Mouse (Mus musculus) midbrain, embryonic 11.5 days (tissue): ENCODE measurements at regions not wholly inside any gene's neighbourhood (a gene's known extent, or its start where the extent isn't known, plus 50 kb on each side); places are given as distances from the start of the nearest gene placed in this dataset.

Source experiments
- ATAC-seq: fragments of 200-750 bp; cut with Nextera tagmentation; 2 replicates; pipeline ENCODE4 v1.8.0; 2017; ENCODE audit warnings: moderate TSS enrichment, moderate library complexity; ENCODE audit not compliant: low FRiP score
- DNase-seq: peaks from one replicate; pipeline ENCODE4 v3.0.0; 2015; ENCODE audit warnings: low spot score; ENCODE audit errors: missing footprints
- H3K27ac ChIP-seq: fragments of 300-500 bp; sonication (generic); 2 replicates; pipeline ENCODE4 v1.5.1; 2014; ENCODE audit warnings: low read depth, low read length
- H3K27me3 ChIP-seq: fragments of 300-500 bp; sonication (generic); 2 replicates; pipeline ENCODE4 v1.6.1; 2014; ENCODE audit warnings: mild to moderate bottlenecking, low read length, moderate library complexity, mixed read lengths; ENCODE audit not compliant: control insufficient read depth, insufficient read depth
- H3K36me3 ChIP-seq: fragments of 300-500 bp; sonication (generic); 2 replicates; pipeline ENCODE4 v1.6.1; 2014; ENCODE audit warnings: mild to moderate bottlenecking, low read length, moderate library complexity, mixed read lengths; ENCODE audit not compliant: control insufficient read depth, insufficient read depth
- H3K4me1 ChIP-seq: fragments of 300-500 bp; sonication (generic); 2 replicates; pipeline ENCODE4 v1.6.1; 2014; ENCODE audit warnings: low read length; ENCODE audit not compliant: control insufficient read depth, insufficient read depth
- H3K4me2 ChIP-seq: fragments of 300-500 bp; sonication (generic); 2 replicates; pipeline ENCODE4 v1.6.1; 2014; ENCODE audit warnings: mild to moderate bottlenecking, moderate library complexity
- H3K4me3 ChIP-seq: fragments of 300-500 bp; sonication (generic); 2 replicates; pipeline ENCODE4 v1.5.1; 2014; ENCODE audit warnings: low read depth, low read length
- H3K9ac ChIP-seq: fragments of 300-500 bp; sonication (generic); 2 replicates; pipeline ENCODE4 v1.6.1; 2014; ENCODE audit warnings: low read length
- H3K9me3 ChIP-seq: fragments of 300-500 bp; sonication (generic); 2 replicates; pipeline ENCODE4 v1.6.1; 2016; ENCODE audit warnings: low read length; ENCODE audit not compliant: control insufficient read depth
- WGBS: fragments of 180-500 bp; shearing (Covaris S2); extraction: QIAGEN DNeasy Blood & Tissue Kit; methylation state at CpG from one replicate; pipeline ENCODE4 v1.1.7; 2014; 5-methylcytosine and 5-hydroxymethylcytosine counted together

DNA sequence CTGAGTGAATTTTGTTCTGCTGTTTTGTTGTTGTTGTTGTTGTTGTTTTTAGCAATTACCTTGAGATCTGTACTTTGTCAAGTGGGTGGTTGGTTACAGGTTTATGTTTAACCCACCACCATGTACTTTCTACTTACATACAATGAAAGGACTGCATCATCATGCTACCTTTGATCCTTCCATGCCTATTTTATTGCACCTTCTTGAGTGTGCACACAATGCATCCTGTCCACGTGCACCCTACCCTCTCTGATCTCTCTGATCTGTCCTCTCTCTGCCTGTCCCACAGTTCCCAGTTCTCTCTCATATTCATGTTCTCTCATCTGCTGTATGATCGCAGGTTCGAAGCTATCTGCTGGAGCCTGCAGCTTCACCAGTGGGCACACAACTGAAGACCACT lies 59.9 kb upstream of the Gas1 start:
- no peak overlapping the region for H3K9ac ChIP-seq
- no peak overlapping the region for H3K4me3 ChIP-seq
- no peak overlapping the region for H3K4me2 ChIP-seq
- no peaks in the 10 kb centered on the region for H3K36me3 ChIP-seq
- WGBS, result 88% methylated on average over 3 of the region's 3 CpGs
- no peaks in the 10 kb centered on the region for H3K4me1 ChIP-seq
- H3K27me3 ChIP-seq, result no peaks in the 10 kb centered on the region
- DNase-seq, result no peak
- no peaks in the 10 kb centered on the region for H3K9me3 ChIP-seq
- ATAC-seq, result no peak
- H3K27ac ChIP-seq, result no peak overlapping the region

DNA sequence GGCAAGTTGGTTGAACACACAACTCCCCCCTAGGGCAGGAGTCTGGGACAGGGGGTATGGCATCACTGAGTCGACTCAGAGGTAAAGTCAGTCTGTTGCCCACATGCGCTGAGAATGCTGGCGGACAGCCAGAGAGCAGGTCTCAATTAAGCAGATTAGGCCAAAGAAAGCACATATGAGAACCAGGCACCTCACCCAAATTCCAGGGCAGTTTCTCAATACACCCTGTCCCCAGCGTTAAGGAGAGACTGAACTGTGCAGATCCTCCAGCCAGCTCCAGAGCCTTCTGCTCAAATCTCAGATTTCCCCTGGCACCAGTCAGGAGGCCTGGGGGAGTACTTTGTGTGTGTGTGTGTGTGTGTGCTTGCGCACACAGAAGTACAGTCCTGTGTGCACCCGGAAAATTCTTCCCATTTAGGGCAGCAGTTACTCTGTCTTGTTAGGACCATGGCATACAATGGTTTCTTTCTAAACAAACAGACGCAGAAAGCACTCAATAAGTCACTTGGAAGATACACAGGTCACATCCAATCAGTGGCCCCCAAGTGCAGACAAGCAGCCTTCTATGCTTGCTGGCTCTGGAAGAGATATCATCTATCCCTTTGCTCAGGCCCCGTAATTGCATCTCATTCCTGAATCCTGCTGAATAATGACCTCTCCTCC lies 65.4 kb upstream of the Gas1 start:
- Histone ChIP-seq H3K9ac (no peak overlapping the region), H3K4me1 (no peaks in the 10 kb centered on the region), H3K4me3 (no peak overlapping the region), H3K4me2 (no peak overlapping the region), H3K9me3 (no peaks in the 10 kb centered on the region), H3K27me3 (no peaks in the 10 kb centered on the region), H3K27ac (no peak overlapping the region; the same call in 1 of the 2 replicates), H3K36me3 (no peaks in the 10 kb centered on the region)
- ATAC-seq (no peak), DNase-seq (no peak)
- 70% methylated on average over 8 of the region's 8 CpGs for WGBS

DNA sequence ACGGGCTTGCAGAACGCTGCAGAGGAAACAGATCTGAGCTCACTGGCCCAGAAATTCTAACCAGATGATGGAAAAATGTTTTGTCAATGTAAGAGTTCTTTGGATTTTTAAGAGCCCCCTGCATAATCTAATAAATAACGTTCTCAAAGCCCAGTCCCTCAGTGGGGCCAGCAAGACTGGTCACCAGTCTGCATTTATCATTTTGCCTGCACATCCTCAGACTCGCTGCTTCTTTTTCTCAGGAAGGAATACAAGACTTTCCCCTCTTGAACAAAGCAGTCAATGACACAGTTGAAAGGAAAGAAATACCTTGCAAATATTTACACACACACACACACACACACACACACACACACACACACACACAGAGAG lies 65.9 kb upstream of the Gas1 start:
- no peaks in the 10 kb centered on the region for H3K27me3 ChIP-seq
- H3K9ac ChIP-seq, result no peak overlapping the region
- WGBS, result 67% methylated on average over 4 of the region's 4 CpGs
- no peaks in the 10 kb centered on the region for H3K9me3 ChIP-seq
- H3K36me3 ChIP-seq, result no peaks in the 10 kb centered on the region
- no peak overlapping the region for H3K4me3 ChIP-seq
- no peak overlapping the region for H3K4me2 ChIP-seq
- no peak for ATAC-seq
- no peak for DNase-seq
- H3K4me1 ChIP-seq, result no peaks in the 10 kb centered on the region
- H3K27ac ChIP-seq, result no peak overlapping the region

DNA sequence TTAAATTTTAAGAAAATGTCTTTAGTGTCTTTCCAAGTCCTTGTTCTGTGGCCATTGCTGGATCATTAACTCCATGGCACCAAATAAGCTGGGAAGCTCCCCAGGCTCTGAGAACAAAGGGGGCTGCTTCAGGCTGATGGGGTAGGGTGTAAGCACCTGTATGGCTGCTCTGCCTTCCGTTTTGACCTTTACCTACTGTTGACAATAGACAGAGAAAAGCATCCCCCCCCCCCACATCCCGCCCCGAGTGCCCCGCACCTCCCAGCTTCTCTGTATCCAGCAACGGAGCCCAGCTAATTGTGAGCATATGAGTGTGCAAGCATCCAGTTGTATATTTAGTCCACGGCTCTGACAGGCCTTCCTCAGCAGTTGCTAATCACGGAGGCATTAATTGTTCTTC lies 78.0 kb upstream of the Gas1 start:
- Histone ChIP-seq H3K36me3 (no peaks in the 10 kb centered on the region), H3K4me1 (no peaks in the 10 kb centered on the region), H3K9me3 (no peaks in the 10 kb centered on the region), H3K27me3 (no peaks in the 10 kb centered on the region), H3K4me2 (no peak overlapping the region), H3K4me3 (no peak overlapping the region), H3K9ac (no peak overlapping the region), H3K27ac (no peak overlapping the region)
- WGBS, result 64% methylated on average over 7 of the region's 7 CpGs
- ATAC-seq, result no peak
- DNase-seq, result no peak

DNA sequence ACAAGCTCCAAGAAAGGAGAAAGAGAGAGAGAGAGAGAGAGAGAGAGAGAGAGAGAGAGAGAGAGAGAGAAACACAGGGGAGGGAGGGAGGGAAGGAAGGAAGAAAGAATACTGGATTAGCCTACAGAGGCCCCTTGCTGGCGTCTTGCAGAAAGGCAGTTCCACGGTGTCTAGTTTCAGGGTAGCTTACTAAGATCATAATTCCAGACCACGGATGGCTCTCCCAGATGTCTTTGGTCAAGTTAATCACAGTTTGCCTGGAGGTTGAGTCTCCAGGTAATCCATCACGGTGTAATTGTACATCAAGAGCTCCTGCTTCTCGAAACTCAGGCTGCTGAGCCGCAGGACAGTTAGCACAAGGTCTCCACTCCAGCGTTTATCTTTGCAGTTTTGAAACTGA lies 78.5 kb upstream of the Gas1 start:
- Histone ChIP-seq H3K4me2 (no peak overlapping the region), H3K4me1 (no peaks in the 10 kb centered on the region), H3K9me3 (no peaks in the 10 kb centered on the region), H3K36me3 (no peaks in the 10 kb centered on the region), H3K27ac (no peak overlapping the region), H3K9ac (no peak overlapping the region), H3K27me3 (no peaks in the 10 kb centered on the region), H3K4me3 (no peak overlapping the region)
- no peak for DNase-seq
- no peak for ATAC-seq
- WGBS, result 59% methylated on average over 7 of the region's 7 CpGs

DNA sequence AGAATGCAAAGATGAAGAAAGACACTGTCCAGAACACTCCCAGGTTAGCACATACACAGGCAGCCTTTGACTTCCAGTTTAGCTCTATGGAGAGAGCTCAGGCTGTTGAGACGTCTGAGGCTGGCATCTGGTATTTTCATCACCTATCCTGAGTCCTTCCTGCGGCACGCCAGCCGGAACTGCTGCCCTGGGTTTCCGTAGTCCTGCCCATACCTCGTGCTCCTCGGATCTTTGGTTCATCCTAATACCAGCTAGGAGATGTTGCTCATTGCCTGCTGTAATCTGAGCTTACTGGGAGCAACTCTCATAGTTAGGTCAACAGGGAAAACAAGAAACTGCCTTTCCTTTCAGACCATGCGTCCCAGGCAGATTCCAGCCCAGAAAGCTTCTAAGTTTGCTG lies 79.8 kb upstream of the Gas1 start:
- Histone ChIP-seq H3K9ac (no peak overlapping the region), H3K27ac (no peak overlapping the region), H3K4me3 (no peak overlapping the region), H3K9me3 (no peaks in the 10 kb centered on the region), H3K27me3 (no peaks in the 10 kb centered on the region), H3K4me1 (no peaks in the 10 kb centered on the region), H3K36me3 (no peaks in the 10 kb centered on the region), H3K4me2 (no peak overlapping the region)
- 74% methylated on average over 8 of the region's 8 CpGs for WGBS
- no peak for ATAC-seq
- no peak for DNase-seq

DNA sequence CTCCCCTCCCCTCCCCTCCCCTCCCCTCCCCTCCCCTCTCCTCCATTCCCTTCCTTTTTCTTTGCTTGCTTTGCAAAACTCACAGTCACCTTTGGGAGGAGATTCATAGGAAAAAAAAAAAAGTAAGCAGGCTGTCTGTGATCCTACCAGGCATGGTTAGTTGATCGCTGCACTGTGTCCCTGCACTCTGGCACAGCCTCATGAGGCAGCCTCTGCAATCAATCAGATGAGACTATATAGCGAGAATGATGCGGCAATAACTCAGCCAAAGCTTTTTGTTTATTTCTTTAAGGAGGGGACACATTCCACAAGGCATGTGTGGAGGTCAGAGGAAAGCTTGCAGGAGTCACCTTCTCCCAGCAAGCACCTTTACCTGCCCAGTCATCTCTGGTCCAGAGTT lies 80.7 kb upstream of the Gas1 start:
- Histone ChIP-seq H3K27ac (no peak overlapping the region), H3K9me3 (no peaks in the 10 kb centered on the region), H3K4me1 (no peaks in the 10 kb centered on the region), H3K36me3 (no peaks in the 10 kb centered on the region), H3K27me3 (no peaks in the 10 kb centered on the region), H3K4me3 (no peak overlapping the region), H3K4me2 (no peak overlapping the region), H3K9ac (no peak overlapping the region)
- ATAC-seq (no peak), DNase-seq (no peak)
- 79% methylated on average over 3 of the region's 3 CpGs for WGBS

DNA sequence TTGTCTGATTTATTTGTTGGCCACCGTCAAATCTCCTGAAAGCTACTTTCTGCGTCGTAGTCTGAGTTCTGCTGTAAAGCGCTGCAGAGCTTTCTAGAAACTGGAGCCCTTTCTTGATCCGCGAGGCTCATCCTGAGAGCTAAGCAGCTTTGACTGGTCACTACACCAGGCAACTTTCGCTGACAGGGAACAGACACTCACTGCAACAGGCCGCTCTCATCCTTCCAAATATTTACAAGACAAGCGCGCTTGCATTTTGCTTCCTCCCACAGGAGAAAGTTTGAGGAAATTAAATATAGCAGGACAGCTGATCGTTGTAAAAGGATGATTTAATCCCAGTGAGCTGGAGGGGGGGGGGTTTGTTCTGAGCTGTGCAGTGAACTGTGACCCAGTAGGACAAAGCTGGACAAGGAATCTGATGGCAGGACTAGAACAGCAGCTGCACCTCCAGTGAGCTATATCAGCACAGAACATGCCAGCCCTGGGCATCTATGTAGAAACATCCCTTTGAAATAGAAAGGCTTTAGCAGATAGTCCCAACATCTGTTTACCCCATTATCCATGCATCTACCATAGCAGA lies 85.4 kb upstream of the Gas1 start:
- no peaks in the 10 kb centered on the region for H3K9me3 ChIP-seq
- H3K27me3 ChIP-seq, result no peaks in the 10 kb centered on the region
- H3K4me1 ChIP-seq, result no peaks in the 10 kb centered on the region
- DNase-seq (no peak), ATAC-seq (no peak)
- H3K4me2 ChIP-seq, result no peak overlapping the region
- no peaks in the 10 kb centered on the region for H3K36me3 ChIP-seq
- H3K27ac ChIP-seq, result no peak overlapping the region
- no peak overlapping the region for H3K9ac ChIP-seq
- WGBS, result 82% methylated on average over 11 of the region's 11 CpGs
- no peak overlapping the region for H3K4me3 ChIP-seq

DNA sequence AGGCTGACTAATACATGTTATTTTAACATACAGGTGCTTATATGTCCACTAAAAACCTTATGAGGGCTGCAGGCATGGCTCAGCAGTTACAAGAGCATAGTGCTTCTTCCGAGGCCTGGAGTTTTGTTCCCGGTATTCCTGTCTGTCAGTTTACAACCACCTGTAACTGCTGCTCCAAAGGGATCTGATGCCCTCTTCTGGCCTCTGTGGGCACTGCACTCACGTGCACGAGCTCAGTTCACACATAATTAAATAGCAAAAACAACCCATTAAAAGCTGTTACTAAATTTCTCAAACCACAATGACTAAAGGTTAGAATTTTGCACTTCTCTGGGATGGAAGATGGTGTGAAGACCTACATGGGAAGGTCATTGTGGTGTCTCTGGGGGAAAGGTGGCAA lies 87.3 kb upstream of the Gas1 start:
- H3K4me1 ChIP-seq, result no peaks in the 10 kb centered on the region
- H3K9me3 ChIP-seq, result no peaks in the 10 kb centered on the region
- H3K4me2 ChIP-seq, result no peak overlapping the region
- 89% methylated on average over 4 of the region's 4 CpGs for WGBS
- no peak for ATAC-seq
- DNase-seq, result no peak
- H3K4me3 ChIP-seq, result no peak overlapping the region
- H3K27me3 ChIP-seq, result no peaks in the 10 kb centered on the region
- no peak overlapping the region for H3K27ac ChIP-seq
- H3K9ac ChIP-seq, result no peak overlapping the region
- H3K36me3 ChIP-seq, result no peaks in the 10 kb centered on the region
